Mouse (Mus musculus): ENCODE measurements around the gene Klk1b24.
"Not testable (repeated sequence)": the region's sequence is repeated elsewhere in the genome, so short reads cannot be mapped to it uniquely, and the experiment has no call there.

Klk1b24 gene

DNA sequence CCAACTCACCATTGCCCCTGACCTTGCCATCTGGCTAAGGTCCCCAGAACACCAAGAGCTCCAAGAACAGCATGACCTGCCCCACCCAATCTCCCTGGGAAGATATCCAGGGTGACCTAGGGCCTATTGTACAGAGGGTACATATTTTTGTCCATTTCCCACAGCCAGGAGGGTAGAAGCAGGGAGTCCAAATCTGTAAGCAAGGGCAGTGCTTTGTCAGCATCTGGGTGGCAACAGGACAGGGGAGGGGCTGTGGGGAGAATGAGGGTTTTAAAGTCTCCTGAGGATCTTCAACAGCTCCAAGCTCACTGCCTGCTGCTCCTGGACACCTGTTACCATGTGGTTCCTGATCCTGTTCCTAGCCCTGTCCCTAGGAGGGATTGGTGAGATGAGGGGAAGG, at the start of gene Klk1b24:
Gene Klk1b24, plus strand, starts transcription at position 301 of the 400 bp plus-strand sequence.
- DNase-seq = not testable (repeated sequence)

DNA sequence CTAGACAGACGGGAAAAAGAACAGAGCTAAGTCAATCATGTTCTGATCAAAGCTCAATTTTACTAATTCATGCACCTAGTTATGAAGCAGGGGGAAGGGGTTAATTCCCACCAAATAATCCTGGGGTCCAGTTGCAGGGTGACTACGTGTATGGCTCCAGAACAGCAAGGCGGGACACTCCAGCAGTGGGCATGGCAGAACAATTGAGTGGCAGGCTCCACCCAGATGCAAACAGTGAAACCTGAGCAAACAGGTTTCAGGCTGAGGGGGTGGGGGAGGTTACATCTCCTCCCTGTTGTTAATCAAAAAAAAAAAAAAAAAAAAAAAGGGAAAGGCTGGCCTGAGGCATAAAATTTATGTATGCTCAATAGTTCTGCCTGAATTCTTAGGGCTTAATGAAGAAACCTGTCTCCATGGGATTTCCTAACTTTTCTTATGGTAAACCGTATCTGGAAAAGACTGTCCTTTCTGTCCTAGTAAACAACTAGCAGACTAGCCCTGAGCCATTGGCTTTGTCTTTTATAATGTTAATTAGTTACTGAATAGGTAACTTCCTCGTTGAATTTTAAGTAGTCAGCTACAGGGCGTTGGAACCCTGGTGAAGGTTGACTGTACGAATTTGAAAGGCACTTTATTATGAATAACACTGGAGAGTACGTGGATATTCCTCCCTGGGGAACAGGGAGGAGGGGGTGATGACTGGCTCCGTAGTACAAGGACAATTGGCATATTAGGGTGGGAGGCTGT, 8.6 kb upstream of the Klk1b24 start:
- no peak for DNase-seq

DNA sequence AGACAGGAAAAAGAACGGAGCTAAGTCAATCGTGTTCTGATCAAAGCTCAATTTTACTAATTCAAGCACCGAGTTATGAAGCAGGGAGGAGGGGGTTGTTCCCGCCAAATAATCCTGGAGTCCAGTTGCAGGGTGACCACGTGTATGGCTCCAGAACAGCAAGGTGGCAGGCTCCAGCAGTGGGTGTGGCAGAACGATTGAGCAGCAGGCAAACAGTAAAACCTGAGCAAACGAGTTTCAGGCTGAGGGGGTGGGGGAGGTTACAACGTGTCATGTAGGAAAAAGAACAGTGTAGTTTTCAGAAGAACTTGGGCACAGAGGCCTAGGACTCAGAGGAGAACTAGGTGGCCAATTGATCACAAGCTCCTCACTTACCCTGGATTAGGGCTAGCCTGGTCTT, 1.5 kb upstream of the Klk1b24 start:
- DNase-seq = not testable (repeated sequence)

DNA sequence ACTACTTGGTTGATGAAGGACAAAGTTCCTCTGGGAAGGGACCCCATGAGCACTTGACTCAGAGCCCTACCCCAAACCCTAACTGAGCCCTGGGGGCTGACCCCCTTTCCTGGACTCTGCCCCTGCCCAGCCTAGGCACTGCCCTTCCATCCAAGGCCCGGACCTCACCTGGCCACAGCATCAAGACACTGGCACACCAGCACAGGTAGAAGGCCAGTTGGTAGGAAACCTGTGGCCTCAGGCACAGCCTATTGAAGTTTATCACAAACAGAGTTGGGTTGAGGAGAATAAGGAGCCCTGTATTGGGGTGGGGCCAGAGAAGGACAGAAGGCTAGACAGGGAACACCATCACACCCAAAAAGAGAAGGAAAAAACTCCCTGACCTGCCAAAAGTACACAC, 5.4 kb downstream of the Klk1b24 start:
- DNase-seq = not testable (repeated sequence)

DNA sequence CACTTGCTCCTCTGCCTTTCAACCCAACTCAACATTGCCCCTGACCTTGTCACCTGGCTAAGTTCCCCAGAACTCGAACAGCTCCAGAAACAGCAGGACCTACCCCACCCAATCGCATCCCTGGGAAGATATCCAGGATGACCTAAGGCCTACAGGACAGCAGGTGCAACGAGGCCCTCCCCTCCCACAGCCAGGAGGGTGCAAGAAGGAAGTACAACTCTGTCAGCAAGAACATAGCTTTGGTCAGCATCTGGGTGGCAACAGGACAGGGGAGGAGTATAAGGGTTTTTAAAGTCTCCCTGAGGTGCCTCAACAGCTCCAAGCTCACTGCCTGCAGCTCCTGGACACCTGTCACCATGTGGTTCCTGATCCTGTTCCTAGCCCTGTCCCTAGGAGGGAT, 9.9 kb downstream of the Klk1b24 start, which contains the start of gene Klk1b3:
Gene Klk1b3, plus strand, starts transcription at position 301 of the 400 bp plus-strand sequence.
- DNase-seq = no peak

DNA sequence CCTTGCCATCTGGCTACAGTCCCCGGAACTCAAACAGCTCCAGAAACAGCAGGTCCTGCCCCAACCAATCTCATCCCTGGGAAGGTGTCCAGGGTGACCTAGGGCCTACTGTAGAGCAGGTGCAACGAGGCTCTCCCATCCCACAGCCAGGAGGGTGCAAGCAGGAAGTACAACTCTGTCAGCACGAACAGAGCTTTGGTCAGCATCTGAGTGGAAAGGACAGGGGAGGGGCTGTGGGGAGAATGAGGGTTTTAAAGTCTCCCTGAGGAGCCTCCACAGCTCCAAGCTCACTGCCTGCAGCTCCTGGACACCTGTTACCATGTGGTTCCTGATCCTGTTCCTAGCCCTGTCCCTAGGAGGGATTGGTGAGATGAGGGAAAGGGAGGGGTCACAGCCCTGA, 19.1 kb downstream of the Klk1b24 start, which contains the start of gene Klk1b4:
Gene Klk1b4, plus strand, starts transcription at position 301 of the 400 bp plus-strand sequence.
- DNase-seq = not testable (repeated sequence)

DNA sequence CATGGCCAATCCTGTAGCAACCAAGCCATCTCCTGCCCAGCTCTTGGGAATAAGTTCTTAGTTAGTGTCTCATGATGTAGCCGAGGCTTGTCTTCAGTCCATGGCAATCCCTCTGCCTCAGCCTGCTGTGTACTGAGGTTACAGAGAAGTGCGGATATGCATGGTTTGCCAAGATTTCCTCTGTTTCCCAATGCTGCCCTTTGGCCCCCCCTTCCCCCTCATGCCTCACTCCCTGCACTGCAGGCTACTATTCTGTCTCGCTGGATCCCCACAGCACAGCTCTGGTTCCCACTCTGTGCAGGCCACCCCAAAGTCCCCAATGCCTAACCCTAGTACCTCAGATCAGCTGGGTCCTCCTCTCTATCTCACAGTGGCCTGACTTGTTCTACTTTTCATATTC, 20.3 kb downstream of the Klk1b24 start:
- no peak for DNase-seq

DNA sequence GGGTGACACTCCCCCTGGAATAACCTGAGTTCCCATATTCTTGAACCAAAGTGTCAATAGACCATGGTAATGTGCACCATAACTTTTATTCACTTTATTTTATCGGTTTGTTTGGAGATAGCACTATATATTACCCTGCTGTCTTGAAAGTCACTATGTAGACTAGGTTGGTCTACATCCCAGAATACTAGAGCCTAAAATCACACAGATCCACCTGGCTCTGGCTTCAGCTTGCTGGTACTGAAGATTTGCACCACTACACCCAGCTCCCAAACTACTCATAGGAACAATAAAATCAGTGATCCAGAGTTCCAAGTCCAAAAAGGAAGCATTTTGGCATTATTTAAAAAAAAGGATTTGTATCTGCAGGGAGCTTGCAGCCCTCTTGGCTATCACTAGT, 27.6 kb downstream of the Klk1b24 start, which contains the start of gene Klk1b5:
Gene Klk1b5, plus strand, starts transcription at position 301 of the 400 bp plus-strand sequence.
- no peak for DNase-seq

DNA sequence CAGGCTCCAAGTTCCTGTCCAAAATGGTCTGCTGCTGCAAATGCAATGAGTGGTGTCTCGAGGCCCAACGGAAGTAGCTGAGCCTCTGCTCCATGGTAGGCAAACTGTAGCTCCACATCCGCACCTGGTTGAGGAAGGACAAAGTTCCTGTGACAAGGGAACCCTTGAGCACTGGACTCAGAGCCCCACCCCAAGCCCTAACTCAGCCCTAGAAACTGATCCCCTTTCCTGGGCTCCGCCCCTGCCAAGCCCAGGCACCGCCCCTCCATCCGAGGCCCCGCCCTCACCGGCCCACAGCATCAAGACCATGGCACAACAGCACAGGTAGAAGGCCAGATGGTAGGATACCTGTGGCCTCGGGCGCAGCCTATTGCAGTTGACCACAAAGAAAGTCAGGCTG, 33.6 kb downstream of the Klk1b24 start:
- DNase-seq = not testable (repeated sequence)

DNA sequence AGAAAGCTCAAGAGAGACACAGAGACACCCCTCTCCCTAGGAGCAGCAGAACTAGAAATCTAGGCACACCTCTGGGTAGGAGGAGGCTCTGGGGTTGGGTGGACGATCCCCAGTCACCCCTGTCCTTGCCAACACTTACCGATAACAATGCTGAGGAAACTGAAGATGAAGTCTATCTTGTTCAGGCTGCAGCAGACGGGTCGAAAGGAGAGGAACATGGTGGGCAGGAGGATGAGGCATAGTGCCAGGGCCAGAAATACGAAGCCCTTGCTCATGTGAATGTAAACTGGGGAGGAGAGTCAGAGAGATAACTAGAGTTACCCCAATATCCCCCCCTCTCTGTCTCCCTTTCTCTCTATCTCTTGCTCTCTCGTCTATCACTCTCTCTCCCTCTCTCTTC, 34.3 kb downstream of the Klk1b24 start:
- DNase-seq = not testable (repeated sequence)

DNA sequence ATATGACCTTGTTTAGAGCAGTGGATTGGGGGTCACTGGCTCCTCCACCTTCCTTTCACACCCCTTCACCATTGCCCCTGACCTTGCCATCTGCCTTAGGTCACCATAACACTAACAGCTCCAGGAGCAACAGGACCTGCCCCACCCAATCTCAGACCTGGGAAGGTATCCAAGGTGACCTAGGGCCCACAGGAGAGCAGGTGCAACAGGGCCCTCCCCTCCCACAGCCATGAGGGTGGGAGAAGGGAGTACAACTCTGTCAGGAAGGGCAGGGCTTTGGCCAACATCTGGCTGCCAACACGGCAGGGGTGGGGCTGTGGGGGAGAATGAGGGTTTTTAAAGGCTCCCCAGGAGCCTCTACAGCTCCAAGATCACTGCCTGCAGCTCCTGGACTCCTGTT, 37.0 kb downstream of the Klk1b24 start, which contains the start of gene Klk1:
Gene Klk1, plus strand, starts transcription at position 285 of the 400 bp plus-strand sequence.
- no peak for DNase-seq

DNA sequence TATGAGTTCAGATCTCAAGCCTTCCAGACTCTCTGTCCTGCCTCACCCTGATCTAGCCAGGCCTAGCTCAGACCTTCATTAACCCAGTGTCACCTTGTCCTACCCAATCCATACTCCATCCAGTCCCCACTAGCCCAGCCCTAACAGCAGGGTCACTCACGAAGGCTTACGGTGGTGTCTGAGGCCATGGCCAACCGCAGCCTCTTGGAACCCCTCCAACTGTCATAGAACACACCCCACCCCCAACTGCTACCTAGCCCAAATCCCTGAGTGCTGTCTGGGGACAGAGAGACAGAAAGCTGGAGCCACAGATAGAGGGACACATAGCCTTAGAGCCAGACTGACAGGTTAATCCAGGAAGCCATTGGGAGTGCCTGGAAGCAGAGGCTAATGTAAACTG, 47.9 kb downstream of the Klk1b24 start, which contains the start of gene Gm36864:
Gene Gm36864, plus strand, starts transcription at position 269 of the 400 bp plus-strand sequence.
- no peak for DNase-seq

DNA sequence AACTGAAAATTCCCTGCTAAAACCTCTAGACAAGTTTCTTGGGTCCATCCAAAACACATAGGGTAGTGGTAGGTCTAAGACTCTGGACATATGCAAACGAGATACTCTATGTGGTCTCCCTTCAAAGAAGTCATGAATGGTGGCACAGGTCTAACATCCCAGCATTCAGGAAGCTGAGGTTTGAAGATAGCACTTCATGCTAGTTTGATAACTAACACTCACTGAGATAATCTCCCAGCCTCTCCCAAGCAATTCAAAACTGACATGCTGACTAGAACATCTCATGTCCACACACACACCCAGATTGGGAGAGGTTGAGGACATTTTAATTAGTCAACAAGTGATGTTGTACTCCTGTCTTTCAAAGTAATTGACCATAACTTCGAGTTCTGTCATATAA, 51.9 kb downstream of the Klk1b24 start:
- DNase-seq = no peak

DNA sequence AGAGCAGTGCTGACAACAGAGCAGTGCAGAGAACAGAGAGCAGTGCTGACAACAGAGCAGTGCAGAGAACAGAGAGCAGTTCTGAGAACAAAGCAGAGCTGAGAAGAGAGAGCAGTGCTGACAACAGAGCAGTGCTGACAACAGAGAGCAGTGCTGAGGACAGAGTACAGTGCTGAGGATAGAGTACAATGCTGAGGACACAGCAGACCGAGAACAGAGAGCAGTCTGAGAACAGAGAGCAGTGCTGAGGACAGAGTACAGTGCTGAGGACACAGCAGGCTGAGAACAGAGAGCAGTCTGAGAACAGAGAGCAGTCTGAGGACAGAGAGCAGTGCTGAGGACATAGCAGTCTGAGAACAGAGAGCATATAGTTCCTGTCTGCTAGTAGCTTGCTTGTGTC, 52.7 kb downstream of the Klk1b24 start:
- no peak for DNase-seq

DNA sequence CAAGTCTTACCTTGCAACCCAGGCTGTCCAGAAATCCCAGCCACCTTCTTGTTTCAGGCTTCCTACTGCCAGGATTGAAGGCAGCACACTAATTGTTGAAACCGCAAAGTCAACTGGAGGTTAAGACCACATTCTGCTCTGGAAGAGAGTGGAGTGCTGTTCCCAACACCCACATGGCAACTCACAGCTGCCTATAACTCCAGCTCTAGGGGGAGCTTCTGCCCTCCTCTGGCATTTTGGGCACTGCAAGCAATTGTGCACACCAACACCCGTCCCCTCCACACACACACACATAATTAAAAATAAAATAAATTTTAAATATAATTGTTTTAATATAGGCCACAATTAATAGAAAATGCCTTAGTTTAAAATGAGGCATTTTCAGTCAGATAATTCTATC, 53.1 kb downstream of the Klk1b24 start:
- no peak for DNase-seq

Data from cerebellum, postnatal 25 days (tissue).